Mouse (Mus musculus): ENCODE results near the gene Pdpr.
"Not testable (repeated sequence)": the region's sequence is repeated elsewhere in the genome, so short reads cannot be mapped to it uniquely, and the experiment has no call there.

Gene Pdpr

DNA sequence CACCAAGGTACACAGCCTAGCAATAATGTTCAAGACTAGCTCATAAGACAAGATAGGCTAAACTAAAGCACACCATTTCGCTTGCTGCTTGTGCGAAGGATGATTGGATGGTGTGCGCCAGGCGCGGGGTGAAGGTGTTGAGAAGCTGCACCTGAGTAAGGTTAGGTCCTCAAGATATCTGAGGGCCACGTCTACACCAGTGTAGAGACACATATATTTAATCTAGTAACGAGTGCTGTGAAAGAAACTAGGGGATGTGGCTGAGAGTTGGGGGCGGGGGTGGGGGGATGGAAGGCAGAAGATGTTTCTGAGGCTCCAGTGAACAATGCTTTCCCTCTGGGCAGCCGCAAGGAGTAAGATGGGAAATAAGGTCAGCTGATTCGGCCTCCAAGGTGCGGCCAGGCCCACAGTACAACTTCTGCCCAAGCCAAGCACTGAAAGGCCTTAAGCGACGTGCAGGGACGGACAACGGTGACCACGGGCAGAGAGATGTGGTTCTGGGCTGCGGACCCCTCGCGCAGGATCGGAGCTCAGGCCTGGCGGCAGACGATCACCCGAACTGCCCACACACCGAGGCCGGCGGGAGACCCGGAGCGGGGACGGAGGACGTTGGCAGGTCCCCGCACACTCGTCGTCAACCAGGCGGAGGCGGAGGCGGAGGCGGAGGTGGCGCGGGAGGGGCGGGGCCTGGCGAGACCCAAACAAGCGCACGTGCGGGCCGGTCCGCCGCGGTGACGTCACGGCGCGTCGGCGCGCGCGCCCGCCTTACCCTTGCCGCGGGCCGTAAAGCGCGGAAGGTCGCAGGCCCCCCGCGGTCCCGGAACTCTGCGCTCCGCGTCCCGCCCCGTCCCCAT, at the start of gene Pdpr:
TSS of gene Pdpr (plus strand) at position 766 of the 854 bp plus-strand sequence.
- peak; percentile 82 to 91 for DNase-seq (ENCODE audit: low spot score in 2 of 2)

- DNase-seq (ENCODE audit: low spot score in 2 of 2) = no peak
These were observed 45.7 kb upstream of the Pdpr start for GRCm38 (mm10) chr8:111048694-111049093.

GRCm38 (mm10) chr8:111049106-111049505, 45.3 kb upstream of the Pdpr start:
- no peak for DNase-seq (ENCODE audit: low spot score in 2 of 2)

DNA sequence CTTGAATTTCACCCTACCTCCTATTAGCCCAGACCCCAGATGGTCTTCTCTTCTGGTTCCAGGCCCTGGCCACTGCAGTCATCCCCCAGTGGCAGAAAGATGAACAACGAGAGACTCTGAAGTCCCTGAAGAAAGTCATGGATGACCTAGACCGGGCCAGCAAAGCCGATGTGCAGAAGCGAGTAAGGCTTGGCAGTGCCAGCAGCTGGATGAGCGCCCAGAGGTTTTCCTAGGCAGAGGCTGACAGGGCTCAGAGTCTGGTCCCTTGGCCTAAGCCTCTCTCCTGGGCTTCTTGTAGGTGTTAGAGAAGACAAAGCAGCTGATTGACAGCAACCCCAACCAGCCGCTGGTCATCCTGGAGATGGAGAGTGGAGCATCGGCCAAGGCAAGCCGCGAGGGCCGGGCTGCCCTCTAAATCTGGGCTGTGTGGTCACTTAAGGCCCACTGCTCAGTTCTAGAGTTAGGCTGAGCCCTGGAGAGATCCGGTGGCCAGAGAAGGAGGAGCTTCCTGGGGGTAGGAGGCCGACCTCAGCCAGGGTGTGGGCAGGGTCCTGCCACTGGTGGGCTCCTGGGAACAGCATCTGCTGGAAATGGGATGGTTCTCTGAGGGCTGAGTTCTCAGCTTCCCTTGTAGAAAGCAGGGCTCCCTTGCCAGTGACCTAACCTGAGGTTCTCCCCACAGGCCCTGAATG, 40.5 kb upstream of the Pdpr start:
- DNase-seq (ENCODE audit: low spot score in 2 of 2) = no peak

DNA sequence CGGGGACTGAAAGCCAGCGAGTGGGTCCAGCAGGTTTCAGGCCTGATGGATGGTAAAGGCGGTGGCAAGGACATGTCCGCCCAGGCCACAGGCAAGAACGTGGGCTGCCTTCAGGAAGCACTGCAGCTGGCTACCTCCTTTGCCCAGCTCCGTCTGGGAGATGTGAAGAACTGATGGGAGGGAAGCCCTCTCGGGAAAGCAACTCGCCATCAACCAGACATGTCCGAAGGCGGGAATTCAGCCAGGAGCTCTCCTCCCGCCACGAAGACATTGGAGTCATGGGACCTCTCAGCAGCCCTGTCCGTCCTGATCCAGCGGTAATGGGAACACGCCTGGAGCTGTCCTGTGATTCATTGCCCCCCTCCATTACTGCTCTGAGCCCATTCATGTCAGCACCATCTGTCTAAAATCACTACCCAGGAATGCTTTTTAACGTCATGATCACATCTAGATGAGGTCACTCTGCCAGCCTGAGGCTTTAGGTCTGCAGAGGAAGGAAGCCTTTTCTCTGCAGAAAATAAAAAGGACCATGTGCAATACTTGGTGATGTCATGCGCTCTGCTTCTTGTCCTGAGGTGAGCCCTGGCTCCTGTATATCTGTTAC, 39.3 kb upstream of the Pdpr start:
- no peak for DNase-seq (ENCODE audit: low spot score in 2 of 2)

DNA sequence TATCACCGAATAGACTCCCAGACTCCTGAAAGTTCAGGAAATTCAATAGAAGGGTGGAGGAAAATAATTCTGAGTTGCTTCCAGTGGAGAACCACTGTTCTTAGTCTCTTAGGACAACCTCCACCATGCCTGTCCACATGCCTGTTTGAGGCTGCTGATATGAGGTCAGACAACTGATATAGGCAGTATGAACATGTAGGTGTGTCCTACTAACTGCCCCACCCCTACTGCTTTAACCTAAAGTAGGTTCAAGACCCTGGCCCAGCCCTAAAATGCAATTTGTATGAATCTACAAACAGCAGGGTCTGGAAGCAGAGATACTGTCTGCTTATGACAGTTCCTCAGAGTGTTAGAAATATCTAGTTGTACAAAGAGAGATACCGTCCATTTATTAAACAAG, 38.8 kb upstream of the Pdpr start:
- DNase-seq (ENCODE audit: low spot score in 2 of 2) = no peak

- DNase-seq (ENCODE audit: low spot score in 2 of 2) = peak; percentile 79 to 88
These were observed 38.2 kb upstream of the Pdpr start, which contains the start of gene Exosc6 for GRCm38 (mm10) chr8:111056158-111056663. Exosc6 (plus strand) TSS chr8:111056339.

GRCm38 (mm10) chr8:111056691-111057293, 37.6 kb upstream of the Pdpr start:
- DNase-seq (ENCODE audit: low spot score in 2 of 2) = no peak

DNA sequence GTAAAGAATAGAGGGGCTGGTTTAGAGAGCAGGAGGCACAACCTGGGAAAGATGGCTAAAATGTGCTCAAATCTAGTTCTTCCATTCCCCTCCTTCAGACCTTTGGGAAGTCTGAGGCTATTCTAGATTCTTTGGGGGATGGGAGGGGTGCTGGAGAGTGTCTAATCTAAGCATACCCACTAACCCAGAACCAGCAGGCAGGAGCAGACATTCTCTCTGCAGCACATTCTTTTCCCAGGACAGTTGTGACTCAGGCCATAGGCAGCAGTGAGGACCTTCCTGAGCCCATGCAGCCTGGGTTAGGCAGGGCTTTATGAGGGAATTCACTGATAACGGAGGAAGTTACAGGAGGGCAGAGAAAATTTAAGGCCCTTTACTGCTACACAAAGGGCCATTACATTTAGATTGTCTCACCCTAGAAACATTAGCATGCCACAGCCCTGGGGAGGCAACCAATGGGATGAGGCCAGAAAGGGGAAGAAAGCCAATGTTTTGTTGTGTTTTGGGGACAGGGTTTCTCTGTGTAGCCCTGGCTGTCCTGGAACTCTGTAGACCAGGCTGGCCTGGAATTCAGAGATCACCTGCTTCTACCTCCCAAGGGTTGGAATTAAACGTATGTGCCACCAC, 35.4 kb upstream of the Pdpr start:
- no peak for DNase-seq (ENCODE audit: low spot score in 2 of 2)

DNA sequence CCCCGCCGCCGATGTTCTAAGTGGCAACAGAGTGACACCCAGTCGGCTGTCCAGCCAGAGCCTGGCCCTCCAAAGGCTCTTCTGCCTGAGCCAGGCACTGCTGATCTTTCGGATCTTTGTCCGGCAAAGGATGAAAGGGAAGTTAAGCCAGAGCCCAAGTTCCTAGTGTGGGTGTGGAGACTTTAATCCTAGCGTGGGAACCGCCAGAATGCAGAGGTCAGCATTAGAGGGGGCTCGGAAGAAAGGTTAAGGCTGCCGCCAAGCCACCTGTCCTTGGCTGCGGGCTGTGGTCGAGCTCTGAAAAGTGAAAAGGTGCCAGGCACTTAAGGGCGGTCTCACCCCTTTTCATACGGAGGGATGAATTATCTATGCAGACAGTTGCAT, 32.8 kb upstream of the Pdpr start:
- DNase-seq (ENCODE audit: low spot score in 2 of 2) = no peak

DNA sequence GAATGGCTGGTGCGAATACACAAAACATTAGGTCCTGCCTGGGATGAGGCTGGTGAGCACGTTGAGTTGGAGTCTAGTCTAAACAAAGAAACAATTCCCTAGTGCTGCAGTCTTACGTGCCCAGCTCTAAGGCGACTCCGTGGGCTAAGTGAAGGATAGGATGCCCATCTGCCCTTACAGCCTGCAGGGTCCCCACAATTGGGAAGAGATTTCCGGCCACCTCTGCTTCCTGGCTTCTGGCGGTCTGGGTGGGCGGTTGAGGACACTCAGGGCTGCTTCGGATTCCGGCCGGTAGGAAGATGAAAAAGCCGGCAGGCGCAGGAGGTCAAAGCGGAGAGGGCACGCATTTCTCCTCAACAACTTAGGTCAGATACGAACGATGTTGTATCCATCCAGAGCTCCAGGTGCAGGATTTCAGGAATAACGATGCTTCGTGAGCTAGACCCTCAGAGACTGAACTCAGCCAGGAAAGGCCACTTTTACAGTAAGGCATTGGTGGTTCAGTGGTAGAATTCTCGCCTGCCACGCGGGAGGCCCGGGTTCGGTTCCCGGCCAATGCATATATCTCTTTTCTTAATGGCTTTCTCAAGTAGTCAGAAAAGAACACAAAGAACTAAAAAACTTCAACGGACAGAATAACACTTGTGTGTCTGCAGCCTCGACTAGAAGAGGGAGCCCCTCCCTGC, 32.2 kb upstream of the Pdpr start:
- DNase-seq (ENCODE audit: low spot score in 2 of 2) = peak; percentile 63 to 79

DNA sequence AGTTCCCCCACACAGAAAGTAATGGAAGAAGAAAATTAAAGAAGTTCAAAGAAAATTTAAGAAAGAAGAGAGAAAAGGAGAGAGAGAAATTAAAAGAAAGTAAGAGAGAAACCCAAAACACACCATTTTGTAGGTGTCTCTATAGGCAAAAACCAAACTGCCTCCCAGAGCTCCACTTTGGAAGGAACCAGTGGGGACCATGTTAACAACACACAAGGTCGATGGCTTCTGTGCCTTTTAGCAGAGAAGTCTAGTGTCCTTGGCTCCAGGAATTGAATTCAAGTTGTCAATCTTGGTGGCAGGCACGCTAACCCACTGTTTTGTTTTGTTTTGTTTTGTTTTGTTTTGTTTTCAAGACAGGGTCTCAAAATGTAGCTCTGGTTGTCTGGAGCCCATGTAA, 31.5 kb upstream of the Pdpr start:
- DNase-seq (ENCODE audit: low spot score in 2 of 2) = no peak

DNA sequence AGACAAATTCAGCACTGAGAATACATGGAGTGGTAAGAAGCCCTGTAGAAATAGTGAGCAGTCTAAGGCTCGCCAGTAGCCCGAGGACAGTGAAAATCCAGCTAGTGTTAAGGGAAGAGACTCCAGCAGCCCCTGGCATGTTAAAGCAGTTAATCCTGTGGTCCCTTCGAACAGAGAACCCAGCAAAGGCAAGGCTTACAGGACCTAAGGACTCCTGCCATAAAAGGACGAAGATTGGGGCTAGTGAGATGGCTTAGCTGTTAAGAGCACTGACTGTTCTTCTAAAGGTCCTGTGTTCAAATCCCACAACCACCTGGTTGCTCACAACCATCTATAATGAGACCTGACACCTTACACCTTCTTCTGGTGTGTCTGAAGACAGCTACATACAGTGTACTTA, 28.1 kb upstream of the Pdpr start:
- DNase-seq (ENCODE audit: low spot score in 2 of 2) = no peak

- no peak for DNase-seq (ENCODE audit: low spot score in 2 of 2)
These were observed 27.0 kb upstream of the Pdpr start for GRCm38 (mm10) chr8:111067439-111067838.

GRCm38 (mm10) chr8:111068660-111069059, 25.8 kb upstream of the Pdpr start:
- DNase-seq (ENCODE audit: low spot score in 2 of 2) = not testable (repeated sequence)

GRCm38 (mm10) chr8:111075926-111076325, 18.5 kb upstream of the Pdpr start:
- DNase-seq (ENCODE audit: low spot score in 2 of 2) = no peak

DNA sequence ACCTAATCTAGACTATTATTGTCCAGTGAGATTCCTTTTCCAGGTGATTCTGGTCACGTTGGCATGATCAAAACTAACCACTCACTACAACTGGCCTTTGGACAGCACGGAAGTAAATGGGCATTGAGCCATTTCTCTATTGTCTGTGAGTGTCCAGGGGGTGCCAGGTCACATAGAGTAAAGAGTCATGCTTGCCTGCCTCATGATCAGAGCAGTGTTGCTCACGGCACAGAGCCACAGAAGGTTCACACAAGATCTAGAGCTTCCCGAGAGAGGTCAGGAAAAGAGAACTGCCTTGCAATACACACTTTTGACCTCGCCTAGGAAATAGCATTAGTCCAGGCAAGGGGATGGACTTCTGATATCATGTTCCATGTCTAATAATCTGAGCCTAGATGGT, 15.0 kb upstream of the Pdpr start:
- no peak for DNase-seq (ENCODE audit: low spot score in 2 of 2)

GRCm38 (mm10) chr8:111079861-111080271, 14.6 kb upstream of the Pdpr start:
- no peak for DNase-seq (ENCODE audit: low spot score in 2 of 2)

- DNase-seq (ENCODE audit: low spot score in 2 of 2) = no peak
These were observed 12.7 kb upstream of the Pdpr start for GRCm38 (mm10) chr8:111081580-111082258.

DNA sequence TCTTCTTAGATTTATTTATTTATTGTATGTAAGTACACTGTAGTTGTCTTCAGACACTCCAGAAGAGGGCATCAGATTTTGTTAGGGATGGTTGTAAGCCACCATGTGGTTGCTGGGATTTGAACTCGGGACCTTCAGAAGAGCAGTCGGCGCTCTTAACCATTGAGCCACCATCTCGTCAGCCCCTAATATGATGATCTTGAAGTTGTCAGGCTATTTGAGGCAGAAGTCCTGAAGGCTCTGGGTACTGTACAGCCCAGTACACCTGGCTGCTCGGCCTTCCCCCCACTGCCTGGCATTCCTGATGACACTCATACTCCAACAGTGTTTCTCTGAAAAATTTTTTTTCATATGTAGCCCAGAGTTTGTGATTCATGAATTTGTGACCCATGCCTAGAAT, 10.5 kb upstream of the Pdpr start:
- not testable (repeated sequence) for DNase-seq (ENCODE audit: low spot score in 2 of 2)

Data from spleen, postnatal 14 days (tissue).